Mouse (Mus musculus) yolk sac, embryonic 10.5 days (tissue): ENCODE measurements around the gene Rad23b.
"Not testable (repeated sequence)": the region's sequence is repeated elsewhere in the genome, so short reads cannot be mapped to it uniquely, and the experiment has no call there.

Experiments used
- DNase-seq: peaks from one replicate; pipeline ENCODE4 v3.0.0-alpha.2; 2017; ENCODE audit warnings: low spot score

Gene Rad23b

GRCm38 (mm10) chr4:55355845-55356244 is 6.0 kb downstream of the Rad23b start:
- no peak for DNase-seq

GRCm38 (mm10) chr4:55356726-55357125 is 6.9 kb downstream of the Rad23b start:
- no peak for DNase-seq

GRCm38 (mm10) chr4:55363866-55364265 is 14.0 kb downstream of the Rad23b start:
- DNase-seq = no peak

GRCm38 (mm10) chr4:55364374-55364773 is 14.5 kb downstream of the Rad23b start:
- no peak for DNase-seq

- DNase-seq = no peak
Measured at GRCm38 (mm10) chr4:55366014-55366413, 16.2 kb downstream of the Rad23b start.

GRCm38 (mm10) chr4:55370127-55370526 is 20.3 kb downstream of the Rad23b start:
- DNase-seq = no peak

GRCm38 (mm10) chr4:55371355-55371754 is 21.5 kb downstream of the Rad23b start:
- DNase-seq = peak; percentile 26

GRCm38 (mm10) chr4:55382350-55382749 is 32.5 kb downstream of the Rad23b start:
- DNase-seq = no peak

GRCm38 (mm10) chr4:55386768-55387167 is 36.9 kb downstream of the Rad23b start:
- no peak for DNase-seq

GRCm38 (mm10) chr4:55391480-55391879 is 41.6 kb downstream of the Rad23b start:
- no peak for DNase-seq

GRCm38 (mm10) chr4:55392445-55392844 is 42.6 kb downstream of the Rad23b start:
- DNase-seq = no peak

- DNase-seq = peak; percentile 61
Measured at GRCm38 (mm10) chr4:55397911-55398762, 48.3 kb downstream of the Rad23b start.

- no peak for DNase-seq
Measured at GRCm38 (mm10) chr4:55398901-55399300, 49.1 kb downstream of the Rad23b start.

GRCm38 (mm10) chr4:55405329-55405728 is 55.5 kb downstream of the Rad23b start:
- DNase-seq = no peak

GRCm38 (mm10) chr4:55406558-55406957 is 56.7 kb downstream of the Rad23b start:
- no peak for DNase-seq

GRCm38 (mm10) chr4:55408081-55408480 is 58.2 kb downstream of the Rad23b start:
- DNase-seq = no peak

GRCm38 (mm10) chr4:55409025-55409424 is 59.2 kb downstream of the Rad23b start:
- DNase-seq = no peak

GRCm38 (mm10) chr4:55409578-55410224 is 59.9 kb downstream of the Rad23b start:
- not testable (repeated sequence) for DNase-seq

GRCm38 (mm10) chr4:55415864-55416263 is 66.0 kb downstream of the Rad23b start:
- DNase-seq = no peak

GRCm38 (mm10) chr4:55426250-55426649 is 76.4 kb downstream of the Rad23b start:
- no peak for DNase-seq
